Mouse (Mus musculus) liver, embryonic 14.5 days (tissue): Measurements from ENCODE around the gene Strbp.

Experiments used
- CTCF ChIP-seq: IDR thresholded peaks from 2 replicates; pipeline ENCODE4 v1.5.1; 2016; ENCODE audit warnings: antibody characterized with exemption, low read depth, control low read depth
- EP300 ChIP-seq: IDR thresholded peaks from 2 replicates; pipeline ENCODE4 v1.6.1; 2016; ENCODE audit warnings: antibody characterized with exemption, low read depth

DNA sequence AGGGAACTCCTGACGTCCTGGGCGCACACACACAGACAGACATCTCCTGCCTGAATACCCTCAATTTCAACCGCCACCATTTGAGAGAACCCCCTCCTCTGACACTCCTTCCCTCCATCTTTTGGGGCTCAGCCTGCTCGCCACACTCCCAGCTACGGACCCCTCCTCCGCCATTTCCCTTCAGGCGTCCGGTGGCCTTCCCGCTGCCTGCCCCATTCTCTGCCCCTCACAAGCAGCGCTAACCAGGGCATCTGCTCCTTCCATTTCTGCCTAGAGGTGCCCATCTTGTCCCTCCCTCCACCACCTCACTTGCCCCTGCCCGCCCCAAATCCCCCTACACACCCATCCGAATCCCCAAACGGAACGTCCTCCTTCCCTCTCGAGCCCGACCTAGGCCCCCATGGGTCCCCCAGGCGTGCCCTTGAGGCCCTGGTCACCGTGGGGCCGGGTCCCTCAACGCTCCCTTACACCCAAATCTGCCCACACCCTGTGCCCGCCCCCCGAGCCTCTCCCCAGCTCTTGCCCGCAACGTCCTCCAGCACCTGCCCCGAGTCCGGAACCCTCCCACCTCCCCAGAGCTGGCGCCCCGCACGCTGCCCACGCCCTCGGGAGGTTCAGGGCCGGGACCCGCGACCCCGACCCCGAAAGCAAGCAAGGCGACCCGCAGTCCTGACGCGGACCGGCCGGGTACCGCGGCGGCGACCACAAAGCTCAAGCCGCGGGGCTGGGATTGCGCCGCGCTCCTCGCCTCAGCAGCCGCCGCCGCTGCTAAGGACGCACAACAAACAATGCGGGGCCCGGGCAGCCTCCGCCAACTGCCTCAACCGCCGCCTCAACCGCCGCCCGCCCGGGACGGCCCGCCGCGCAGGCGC is 1.1 kb downstream of the Strbp start:
- no peak for TF ChIP-seq CTCF
- TF ChIP-seq EP300 = no peak
